Mouse (Mus musculus) myocyte (in vitro differentiated cells): ENCODE results near the gene Col1a2. TPM values are rescaled to one million over a fixed set of nuclear protein-coding genes. Genes with fewer than 3 reads are reported as not detected.
A peak's percentile ranks its signal among the peaks of the same experiment; 100 is the strongest.

Experiments
- H3K27me3 ChIP-seq: one replicate; pipeline ENCODE4 v1.6.1; 2011; ENCODE audit not compliant: control insufficient read depth, insufficient read depth, insufficient read length
- H3K36me3 ChIP-seq: one replicate; pipeline ENCODE4 v1.6.1; 2011; ENCODE audit not compliant: control insufficient read depth, insufficient read depth
- H3K4me2 ChIP-seq: one replicate; pipeline ENCODE4 v1.6.1; 2011; ENCODE audit warnings: low read depth, control low read depth
- H3K4me3 ChIP-seq: one replicate; pipeline ENCODE4 v1.5.1; 2011; ENCODE audit warnings: mild to moderate bottlenecking, control low read depth, moderate library complexity
- H3K79me2 ChIP-seq: one replicate; pipeline ENCODE4 v1.6.1; 2011; ENCODE audit not compliant: control insufficient read depth, insufficient read depth
- H3ac ChIP-seq: one replicate; pipeline ENCODE4 v1.6.1; 2011; ENCODE audit not compliant: control insufficient read depth, insufficient read length
- CEBPB ChIP-seq: IDR thresholded peaks from 2 replicates; pipeline ENCODE4 v1.6.1; 2011; ENCODE audit warnings: mild to moderate bottlenecking, moderate library complexity; ENCODE audit not compliant: poor library complexity, insufficient read depth, severe bottlenecking
- E2F4 ChIP-seq: IDR thresholded peaks from one replicate; pipeline ENCODE4 v1.6.1; 2011; ENCODE audit warnings: mild to moderate bottlenecking, control low read depth, moderate library complexity; ENCODE audit not compliant: insufficient read depth
- MAX ChIP-seq: IDR thresholded peaks from one replicate; pipeline ENCODE4 v1.6.1; 2011; ENCODE audit warnings: low read depth, mild to moderate bottlenecking, control low read depth
- MYOD1 ChIP-seq, 3 experiments: IDR thresholded peaks; one replicate each; pipeline ENCODE4 v1.6.1; 2011; ENCODE audit warnings: control low read depth in 2 of 3, low read depth in 2 of 3, mild to moderate bottlenecking in 2 of 3, moderate library complexity in 1 of 3; ENCODE audit not compliant: insufficient read length in 2 of 3, control insufficient read depth in 1 of 3
- MYOG ChIP-seq, 3 experiments: IDR thresholded peaks; one replicate each; pipeline ENCODE4 v1.6.1; 2011; ENCODE audit warnings: control low read depth in 2 of 3, low read depth in 2 of 3, mild to moderate bottlenecking in 2 of 3; ENCODE audit not compliant: insufficient read length in 2 of 3, control insufficient read depth in 1 of 3, insufficient read depth in 1 of 3
- POLR2A ChIP-seq: IDR thresholded peaks from one replicate; pipeline ENCODE4 v1.6.1; 2011; ENCODE audit warnings: low read depth, mild to moderate bottlenecking, control low read depth, moderate library complexity; ENCODE audit not compliant: insufficient read length
- POLR2AphosphoS2 ChIP-seq: IDR thresholded peaks from one replicate; pipeline ENCODE4 v1.6.1; 2011; ENCODE audit warnings: low read depth, control low read depth; ENCODE audit not compliant: insufficient read length
- REST ChIP-seq: IDR thresholded peaks from one replicate; pipeline ENCODE4 v1.6.1; 2011; ENCODE audit warnings: mild to moderate bottlenecking, control low read depth, moderate library complexity; ENCODE audit not compliant: insufficient read depth, insufficient read length
- SRF ChIP-seq: IDR thresholded peaks from one replicate; pipeline ENCODE4 v1.6.1; 2011; ENCODE audit warnings: low read depth; ENCODE audit not compliant: control insufficient read depth, insufficient read length
- TCF12 ChIP-seq: IDR thresholded peaks from one replicate; pipeline ENCODE4 v1.6.1; 2011; ENCODE audit warnings: mild to moderate bottlenecking, control low read depth; ENCODE audit not compliant: poor library complexity, insufficient read depth, severe bottlenecking
- TCF3 ChIP-seq: IDR thresholded peaks from one replicate; pipeline ENCODE4 v1.6.1; 2011; ENCODE audit warnings: low read depth, control low read depth; ENCODE audit not compliant: insufficient read length
- USF1 ChIP-seq: IDR thresholded peaks from one replicate; pipeline ENCODE4 v1.6.1; 2011; ENCODE audit warnings: low read depth, mild to moderate bottlenecking, control low read depth, moderate library complexity
- polyA plus RNA-seq: library from polyadenylated mRNA; unstranded; fragments of >200 nt; fragmentation: generic; extraction: Trizol; gene quantifications from one replicate; pipeline ENCODE4 v1.2.1, GENCODE M21; 2012; ENCODE audit warnings: missing spikeins

The Col1a2 gene
- 627 TPM for polyA plus RNA-seq

DNA sequence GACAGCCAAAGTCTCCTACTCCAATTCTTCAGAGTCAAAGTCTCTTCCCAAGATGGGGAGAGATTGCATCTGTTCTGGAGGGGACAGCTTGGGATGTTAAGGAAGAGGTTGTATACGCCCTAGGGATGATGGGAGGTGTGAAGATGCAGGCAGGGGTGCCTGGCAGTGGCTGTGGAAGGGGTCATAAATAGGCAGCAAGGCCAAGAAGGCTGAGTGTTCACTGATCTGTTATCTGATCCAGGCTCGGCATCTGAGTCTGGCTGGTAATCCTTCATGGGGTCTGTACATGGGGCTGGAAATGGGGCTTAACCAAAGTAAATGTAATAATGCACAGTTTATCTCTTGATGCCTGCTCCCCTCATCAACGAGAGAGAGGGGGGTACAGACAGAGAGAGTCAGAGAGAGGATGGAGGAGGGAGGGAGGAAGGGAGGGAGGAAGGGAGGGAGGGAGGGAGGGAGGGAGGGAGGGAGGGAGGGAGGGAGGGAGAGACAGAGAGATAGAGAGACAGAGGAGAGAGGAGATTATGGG lies at the start of gene Col1a2:
TSS of gene Col1a2 (plus strand) at position 212 of the 529 bp plus-strand sequence.
- Histone ChIP-seq H3K4me2 (peak within 1 kb of the TSS; percentile 59), H3K79me2 (peaks cover 22% of the 10 kb centered on the region), H3K36me3 (peaks cover 5% of the 10 kb centered on the region), H3ac (no peak within 1 kb of the TSS), H3K27me3 (no peaks in the 10 kb centered on the region), H3K4me3 (peak within 1 kb of the TSS; percentile 55)
- TF ChIP-seq MAX (no peak), MYOG (IDR thresholded peaks at IDR 0.05; ENCODE audit: control insufficient read depth in 1 of 3, insufficient read depth in 1 of 3, insufficient read length in 2 of 3, low read depth in 2 of 3) (no peak), REST (no peak), TCF3 (no peak), TCF12 (no peak), POLR2AphosphoS2 (no peak), USF1 (no peak), POLR2A (no peak), CEBPB (no peak)

DNA sequence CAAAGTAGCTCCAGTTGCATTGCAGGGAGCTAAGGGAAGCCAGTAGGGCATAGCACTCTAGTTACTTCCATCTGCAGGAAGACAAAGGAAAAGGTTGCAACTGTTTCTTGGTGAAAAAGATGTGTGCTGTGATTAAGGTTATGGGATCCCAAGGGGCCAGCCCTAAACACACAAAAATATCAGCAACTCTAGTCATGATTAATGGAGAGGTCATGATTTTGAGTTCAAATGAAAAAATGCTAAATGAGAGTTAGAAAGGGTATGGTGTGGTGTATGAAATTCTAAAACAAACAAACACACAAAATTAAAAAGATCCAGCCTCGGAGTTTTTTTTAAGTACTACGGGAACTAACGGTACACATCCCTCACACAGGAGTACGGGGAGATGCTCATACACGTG lies 49.1 kb upstream of the Col1a2 start:
- no peaks in the 10 kb centered on the region for H3K27me3 ChIP-seq
- no peak overlapping the region for H3K4me3 ChIP-seq
- TF ChIP-seq MYOD1 (IDR thresholded peaks at IDR 0.05; ENCODE audit: control insufficient read depth in 1 of 3, insufficient read length in 2 of 3, low read depth in 2 of 3) (no peak), CEBPB (no peak), MAX (no peak), SRF (no peak), E2F4 (no peak), MYOG (IDR thresholded peaks at IDR 0.05; ENCODE audit: control insufficient read depth in 1 of 3, insufficient read depth in 1 of 3, insufficient read length in 2 of 3, low read depth in 2 of 3) (no peak), TCF12 (no peak), TCF3 (no peak), USF1 (no peak), POLR2A (no peak), POLR2AphosphoS2 (no peak)
- H3K36me3 ChIP-seq = no peaks in the 10 kb centered on the region
- peak overlapping the region; percentile 82 for H3K4me2 ChIP-seq
- H3ac ChIP-seq = no peak overlapping the region
- H3K79me2 ChIP-seq = no peaks in the 10 kb centered on the region

- peak overlapping the region; percentile 82 for H3K4me2 ChIP-seq
Observed at GRCm38 (mm10) chr6:4455961-4456617, 48.5 kb upstream of the Col1a2 start.

DNA sequence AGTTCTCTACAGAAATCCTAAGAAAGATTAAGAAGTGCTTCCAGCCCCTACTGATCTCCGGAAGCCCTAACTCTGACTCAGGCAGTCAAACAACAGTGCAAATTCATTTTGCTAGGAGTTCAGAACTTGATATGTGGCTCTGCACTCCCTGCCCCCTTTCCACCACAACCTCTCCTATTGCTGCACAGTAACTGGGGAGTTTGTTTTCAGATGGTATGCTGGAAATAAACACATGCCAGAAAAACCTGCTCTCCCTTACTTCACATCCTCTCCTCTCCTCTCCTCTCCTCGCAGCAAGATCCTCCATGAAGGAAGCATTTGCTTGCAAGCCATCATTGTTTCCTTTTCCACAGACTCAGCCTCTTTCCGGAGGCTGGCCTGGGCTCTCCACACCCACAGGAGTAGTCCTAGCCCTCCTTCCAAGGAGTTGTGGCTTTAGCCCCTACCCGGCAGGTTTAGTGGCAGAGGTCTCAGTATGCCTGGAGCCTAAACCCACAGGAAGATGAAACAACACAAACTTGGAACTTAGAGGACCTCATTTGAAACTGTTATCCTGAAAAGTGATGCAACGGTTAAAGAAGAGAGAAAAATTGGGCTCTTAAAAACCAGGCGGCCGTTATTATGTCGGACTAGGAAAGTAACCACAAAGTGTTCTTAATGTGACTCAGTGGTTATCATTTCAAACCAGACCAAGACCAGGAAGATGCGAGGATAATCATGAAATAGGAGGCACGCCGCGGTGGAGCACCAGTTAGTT lies 47.7 kb upstream of the Col1a2 start:
- no peaks in the 10 kb centered on the region for H3K36me3 ChIP-seq
- no peaks in the 10 kb centered on the region for H3K27me3 ChIP-seq
- TF ChIP-seq USF1 (no peak), MYOG (IDR thresholded peaks at IDR 0.05; ENCODE audit: control insufficient read depth in 1 of 3, insufficient read depth in 1 of 3, insufficient read length in 2 of 3, low read depth in 2 of 3) (no peak), REST (no peak), SRF (no peak), POLR2A (no peak), TCF12 (no peak), TCF3 (no peak), POLR2AphosphoS2 (no peak), CEBPB (no peak), E2F4 (no peak), MYOD1 (IDR thresholded peaks at IDR 0.05; ENCODE audit: control insufficient read depth in 1 of 3, insufficient read length in 2 of 3, low read depth in 2 of 3) (no peak), MAX (no peak)
- no peaks in the 10 kb centered on the region for H3K79me2 ChIP-seq
- H3K4me2 ChIP-seq = peak overlapping the region; percentile 82
- H3ac ChIP-seq = no peak overlapping the region
- H3K4me3 ChIP-seq = peak overlapping the region; percentile 7

More at GRCm38 (mm10) chr6:4455961-4456617, 48.5 kb upstream of the Col1a2 start:
- H3K27me3 ChIP-seq = no peaks in the 10 kb centered on the region
- no peaks in the 10 kb centered on the region for H3K79me2 ChIP-seq
- H3K4me3 ChIP-seq = peak overlapping the region; percentile 7
- no peaks in the 10 kb centered on the region for H3K36me3 ChIP-seq
- no peak overlapping the region for H3ac ChIP-seq
- TF ChIP-seq CEBPB = no peak
- TF ChIP-seq USF1 = no peak
- TF ChIP-seq POLR2A = no peak
- no peak for TF ChIP-seq SRF
- TF ChIP-seq TCF3 = no peak
- TF ChIP-seq POLR2AphosphoS2 = no peak
- no peak for TF ChIP-seq MAX
- no peak for TF ChIP-seq TCF12
- TF ChIP-seq MYOD1 (IDR thresholded peaks at IDR 0.05; ENCODE audit: control insufficient read depth in 1 of 3, insufficient read length in 2 of 3, low read depth in 2 of 3) = no peak
